Mouse (Mus musculus): Measurements from ENCODE around the gene Glis3. TPM values are rescaled to one million over a fixed set of nuclear protein-coding genes. Genes with fewer than 3 reads are reported as not detected.

Gene Glis3
- polyA plus RNA-seq, 1 experiment from 2014 or later: 1.4 TPM

DNA sequence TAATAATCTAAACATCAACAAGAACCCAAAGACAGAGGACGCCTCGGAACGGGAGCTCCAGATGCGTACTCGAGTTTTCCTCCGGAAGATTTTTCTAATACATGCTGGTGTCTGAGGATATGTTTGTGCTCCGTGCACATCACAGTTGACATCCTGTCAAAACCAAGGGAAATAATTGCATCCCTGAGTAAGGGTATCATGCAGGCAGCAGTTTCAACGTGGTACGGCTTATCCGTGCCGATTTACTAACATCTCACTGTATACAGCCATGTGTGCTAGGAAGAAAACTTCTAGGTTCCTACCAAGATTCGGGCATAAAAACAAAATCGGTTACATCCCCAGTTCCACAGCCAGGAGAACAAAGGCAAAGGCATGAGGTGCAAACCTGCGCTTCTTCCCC, 179.4 kb downstream of the Glis3 start:
- Histone ChIP-seq H3K27me3 (replicated peaks) (no peaks in the 10 kb centered on the region), H3K4me3 (no peak overlapping the region), H3K27ac (no peak overlapping the region), H3K9me3 (no peaks in the 10 kb centered on the region), H3K36me3 (no peaks in the 10 kb centered on the region), H3K4me2 (replicated peaks) (no peak overlapping the region), H3K9ac (no peak overlapping the region), H3K4me1 (no peaks in the 10 kb centered on the region)
- no peak for ATAC-seq (ENCODE audit: low FRiP score, low read depth)
- WGBS: 96% methylated on average over 14 of the region's 14 CpGs

DNA sequence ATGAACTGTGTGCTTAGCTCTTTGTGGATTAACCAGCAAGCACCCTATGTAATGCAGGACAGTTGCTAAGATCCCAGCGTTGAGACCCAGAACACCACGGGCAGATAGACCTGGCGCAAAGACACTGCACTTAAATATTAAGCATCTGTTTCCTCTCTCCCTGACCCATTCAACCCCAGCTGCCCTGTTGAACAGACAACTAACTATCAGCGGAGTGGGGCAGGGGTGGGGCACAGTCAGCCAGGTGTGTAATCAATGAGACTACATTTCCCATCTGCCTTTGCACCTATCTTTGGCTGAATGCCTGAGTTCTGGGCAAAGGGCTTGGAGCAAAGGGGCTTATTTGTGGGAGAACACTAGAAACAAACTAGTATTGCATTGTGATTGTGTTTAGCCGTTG, 180.1 kb downstream of the Glis3 start:
- no peak for ATAC-seq (ENCODE audit: low FRiP score, low read depth)
- 92% methylated on average over 5 of the region's 5 CpGs for WGBS
- H3K36me3 ChIP-seq: no peaks in the 10 kb centered on the region

DNA sequence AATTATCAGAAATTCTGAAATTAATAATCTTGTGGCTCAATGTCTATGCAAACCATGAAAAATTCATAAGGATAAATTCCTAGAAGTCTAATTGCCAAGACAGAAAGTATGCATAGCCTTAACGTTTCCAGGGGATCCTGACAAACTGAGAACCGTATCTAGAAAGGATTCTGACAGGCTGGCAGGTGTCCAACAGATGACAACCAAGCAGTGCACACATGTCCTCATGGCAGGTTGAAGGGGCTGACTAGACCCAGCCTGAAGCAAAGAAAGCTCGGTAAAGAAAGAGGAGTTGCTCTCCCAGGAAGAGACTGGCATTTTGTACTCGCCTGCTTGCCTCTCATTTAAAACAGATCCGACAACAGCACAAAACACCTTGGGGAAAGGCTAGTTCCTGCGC, 184.0 kb downstream of the Glis3 start:
- no peaks in the 10 kb centered on the region for H3K4me1 ChIP-seq
- no peaks in the 10 kb centered on the region for H3K36me3 ChIP-seq
- no peak overlapping the region for H3K4me3 ChIP-seq
- H3K9ac ChIP-seq: no peak overlapping the region
- 87% methylated on average over 6 of the region's 6 CpGs for WGBS
- no peaks in the 10 kb centered on the region for H3K27me3 ChIP-seq (replicated peaks)
- no peak overlapping the region for H3K27ac ChIP-seq
- H3K9me3 ChIP-seq: no peaks in the 10 kb centered on the region
- ATAC-seq (ENCODE audit: low FRiP score, low read depth): no peak
- no peak overlapping the region for H3K4me2 ChIP-seq (replicated peaks)

More for the DNA sequence above, 180.1 kb downstream of the Glis3 start:
- H3K27me3 ChIP-seq (replicated peaks): no peaks in the 10 kb centered on the region
- no peak overlapping the region for H3K4me3 ChIP-seq
- no peak overlapping the region for H3K4me2 ChIP-seq (replicated peaks)
- no peaks in the 10 kb centered on the region for H3K4me1 ChIP-seq
- no peaks in the 10 kb centered on the region for H3K9me3 ChIP-seq
- no peak overlapping the region for H3K9ac ChIP-seq
- no peak overlapping the region for H3K27ac ChIP-seq

DNA sequence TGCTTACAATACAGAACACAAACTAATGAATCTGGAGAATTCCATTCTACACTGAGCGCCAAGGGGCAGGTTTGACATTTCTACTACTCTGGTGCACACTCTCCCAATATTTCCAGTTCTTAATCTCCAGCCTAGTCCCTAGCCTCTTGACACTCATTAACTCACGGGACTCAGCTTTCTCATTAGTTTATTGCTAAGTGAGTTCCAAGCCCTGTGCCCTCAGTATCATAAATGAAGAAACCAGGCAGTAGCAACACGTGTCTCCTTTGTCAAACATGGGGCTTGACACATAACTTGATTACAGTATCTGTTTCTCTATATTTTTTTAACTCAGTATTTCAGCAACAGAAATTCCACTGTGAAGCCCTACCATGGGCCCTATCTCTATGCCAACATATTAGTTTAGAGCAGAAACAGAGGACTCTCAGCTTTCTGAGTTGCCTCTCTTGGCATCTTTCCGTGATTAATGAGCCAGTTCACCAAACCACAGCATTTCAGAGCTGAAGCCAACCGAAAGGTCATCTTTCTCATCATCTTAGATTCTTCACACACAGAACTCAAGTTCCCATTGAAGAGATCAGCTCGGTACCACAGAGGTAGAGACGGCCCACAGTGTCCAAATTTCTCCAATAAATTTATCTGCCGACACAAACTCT, 186.1 kb downstream of the Glis3 start:
- no peak overlapping the region for H3K4me3 ChIP-seq
- no peaks in the 10 kb centered on the region for H3K27me3 ChIP-seq (replicated peaks)
- H3K4me1 ChIP-seq: no peaks in the 10 kb centered on the region
- H3K9me3 ChIP-seq: no peaks in the 10 kb centered on the region
- H3K27ac ChIP-seq: no peak overlapping the region
- no peaks in the 10 kb centered on the region for H3K36me3 ChIP-seq
- no peak for ATAC-seq (ENCODE audit: low FRiP score, low read depth)
- H3K4me2 ChIP-seq (replicated peaks): no peak overlapping the region
- H3K9ac ChIP-seq: no peak overlapping the region
- WGBS: 86% methylated on average over 8 of the region's 8 CpGs

DNA sequence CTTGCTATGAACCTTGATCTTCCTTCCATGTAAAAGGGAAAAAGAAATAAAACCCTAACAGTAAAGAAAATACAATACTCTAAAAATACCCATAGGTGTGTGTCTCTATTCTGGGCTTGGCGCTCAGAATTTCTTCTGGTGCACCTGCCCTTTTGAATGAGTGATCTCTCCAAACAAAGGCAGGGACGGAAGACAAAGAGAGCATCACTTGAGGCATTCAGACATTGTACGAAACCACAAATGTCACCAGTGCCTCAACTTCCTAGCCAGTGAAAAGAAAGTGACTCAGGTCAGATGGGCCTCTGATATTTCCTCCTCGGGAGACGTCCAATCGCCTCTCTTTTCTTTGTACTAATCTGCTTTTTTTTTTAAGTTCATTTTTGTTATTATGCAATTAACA, 201.8 kb downstream of the Glis3 start:
- no peaks in the 10 kb centered on the region for H3K9me3 ChIP-seq
- no peak overlapping the region for H3K27ac ChIP-seq
- ATAC-seq (ENCODE audit: low FRiP score, low read depth): no peak
- H3K4me1 ChIP-seq: peaks cover 10% of the 10 kb centered on the region; the same call in 1 of the 2 replicates
- H3K36me3 ChIP-seq: no peaks in the 10 kb centered on the region
- no peak overlapping the region for H3K4me3 ChIP-seq
- no peak overlapping the region for H3K9ac ChIP-seq
- WGBS: 31% methylated on average over 6 of the region's 6 CpGs
- no peaks in the 10 kb centered on the region for H3K27me3 ChIP-seq (replicated peaks)
- no peak overlapping the region for H3K4me2 ChIP-seq (replicated peaks)

DNA sequence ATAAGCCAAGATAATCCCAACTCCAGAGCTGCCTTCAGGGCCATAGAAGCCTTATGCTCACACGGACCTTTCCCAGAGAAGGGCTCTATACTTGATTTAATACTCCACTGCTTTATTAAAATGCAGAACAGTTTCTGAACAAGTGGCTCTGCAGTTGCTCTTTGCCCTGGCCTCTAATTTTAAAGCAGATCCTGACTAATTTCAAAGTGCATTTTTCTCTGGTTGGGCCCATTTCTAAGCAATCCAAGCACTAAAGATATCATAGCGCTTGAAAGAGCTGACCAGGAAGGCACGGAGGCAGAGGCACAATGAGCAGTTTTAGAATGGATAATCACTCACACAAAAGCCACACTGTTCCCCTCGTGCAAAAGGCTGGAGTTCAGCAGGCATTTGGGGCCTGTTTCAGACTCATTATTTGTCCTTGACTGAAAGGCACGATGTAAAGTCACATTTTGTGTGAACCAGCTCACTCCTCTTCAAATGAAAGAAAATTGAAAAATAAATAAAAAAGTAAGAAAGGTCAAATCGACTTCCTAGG, 202.5 kb downstream of the Glis3 start:
- no peak overlapping the region for H3K9ac ChIP-seq
- no peaks in the 10 kb centered on the region for H3K9me3 ChIP-seq
- 14% methylated on average over 6 of the region's 6 CpGs for WGBS
- H3K4me1 ChIP-seq: peaks cover 10% of the 10 kb centered on the region; the same call in 1 of the 2 replicates
- H3K4me3 ChIP-seq: no peak overlapping the region
- H3K4me2 ChIP-seq (replicated peaks): no peak overlapping the region
- H3K27me3 ChIP-seq (replicated peaks): no peaks in the 10 kb centered on the region
- ATAC-seq (ENCODE audit: low FRiP score, low read depth): no peak
- H3K27ac ChIP-seq: no peak overlapping the region
- H3K36me3 ChIP-seq: no peaks in the 10 kb centered on the region

DNA sequence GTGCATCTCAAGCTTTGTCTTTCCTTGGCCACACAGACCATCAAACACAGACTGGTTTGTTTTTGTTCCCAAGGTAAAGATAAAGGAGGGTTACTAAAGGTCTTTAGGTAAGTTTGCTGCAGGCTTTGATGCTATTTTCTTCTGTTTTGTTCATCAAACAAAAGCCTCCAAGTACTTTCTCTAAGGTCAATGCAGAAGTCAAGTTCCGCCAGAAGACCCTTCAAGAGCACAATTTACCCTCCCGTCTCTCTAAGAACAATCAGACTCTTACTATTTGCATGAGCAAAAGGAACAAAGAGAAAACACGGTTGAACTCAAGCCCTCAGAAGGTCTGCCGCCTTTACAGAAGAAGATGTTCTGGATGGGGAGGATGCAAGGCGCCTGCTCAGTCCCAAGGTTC, 206.3 kb downstream of the Glis3 start:
- Histone ChIP-seq H3K4me1 (peaks cover 10% of the 10 kb centered on the region; the same call in 1 of the 2 replicates), H3K36me3 (no peaks in the 10 kb centered on the region), H3K9me3 (no peaks in the 10 kb centered on the region), H3K9ac (no peak overlapping the region), H3K27ac (no peak overlapping the region), H3K27me3 (replicated peaks) (no peaks in the 10 kb centered on the region), H3K4me2 (replicated peaks) (no peak overlapping the region), H3K4me3 (no peak overlapping the region)
- 55% methylated on average over 5 of the region's 5 CpGs for WGBS
- ATAC-seq (ENCODE audit: low FRiP score, low read depth): no peak

DNA sequence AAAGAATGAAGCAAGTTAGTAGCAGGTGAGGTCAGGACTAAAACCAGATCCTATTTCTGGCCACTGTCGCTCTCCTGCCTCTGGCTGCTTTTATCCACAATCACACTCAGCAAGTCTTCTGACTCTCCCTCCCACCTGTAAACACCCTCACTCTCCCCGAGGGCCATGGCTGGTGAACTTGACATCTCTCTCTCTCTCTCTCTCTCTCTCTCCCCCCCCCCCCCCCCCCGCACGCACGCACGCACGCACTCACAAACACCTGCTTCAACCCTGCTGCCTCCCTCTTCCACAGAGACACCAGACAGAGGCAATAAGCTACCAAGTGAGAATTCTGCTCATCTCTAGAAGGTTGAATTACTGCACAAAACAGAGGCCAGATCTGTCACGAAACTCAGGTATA, 208.7 kb downstream of the Glis3 start:
- H3K4me1 ChIP-seq: no peaks in the 10 kb centered on the region
- no peaks in the 10 kb centered on the region for H3K9me3 ChIP-seq
- H3K36me3 ChIP-seq: no peaks in the 10 kb centered on the region
- ATAC-seq (ENCODE audit: low FRiP score, low read depth): no peak
- WGBS: 84% methylated on average over 6 of the region's 8 CpGs
- H3K4me2 ChIP-seq (replicated peaks): no peak overlapping the region
- H3K4me3 ChIP-seq: no peak overlapping the region
- H3K27ac ChIP-seq: no peak overlapping the region
- H3K9ac ChIP-seq: no peak overlapping the region
- H3K27me3 ChIP-seq (replicated peaks): no peaks in the 10 kb centered on the region

DNA sequence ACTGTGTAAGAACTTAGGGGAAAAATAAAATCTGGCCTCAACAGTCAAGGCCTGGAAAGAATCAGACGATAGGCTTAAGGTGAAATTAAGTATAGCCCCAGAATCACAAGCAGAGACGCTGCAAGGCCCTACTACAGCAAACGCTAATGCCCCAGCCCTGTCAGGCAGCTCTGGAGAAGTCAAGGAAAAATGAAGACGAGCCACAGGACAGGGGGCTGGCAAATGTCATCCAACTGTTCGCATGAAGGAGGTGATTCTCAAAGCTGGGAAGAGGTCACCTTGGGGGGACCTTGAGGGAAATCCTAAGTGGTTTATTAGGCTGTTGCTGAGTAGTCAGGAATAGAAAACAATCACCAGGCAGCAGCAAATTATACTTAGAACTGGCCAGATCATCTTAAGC, 214.1 kb downstream of the Glis3 start:
- Histone ChIP-seq H3K4me2 (replicated peaks) (no peak overlapping the region), H3K27ac (no peak overlapping the region), H3K4me3 (no peak overlapping the region), H3K4me1 (no peaks in the 10 kb centered on the region), H3K9ac (no peak overlapping the region), H3K9me3 (no peaks in the 10 kb centered on the region), H3K36me3 (no peaks in the 10 kb centered on the region), H3K27me3 (replicated peaks) (no peaks in the 10 kb centered on the region)
- ATAC-seq (ENCODE audit: low FRiP score, low read depth): no peak
- WGBS: 80% methylated on average over 5 of the region's 5 CpGs

DNA sequence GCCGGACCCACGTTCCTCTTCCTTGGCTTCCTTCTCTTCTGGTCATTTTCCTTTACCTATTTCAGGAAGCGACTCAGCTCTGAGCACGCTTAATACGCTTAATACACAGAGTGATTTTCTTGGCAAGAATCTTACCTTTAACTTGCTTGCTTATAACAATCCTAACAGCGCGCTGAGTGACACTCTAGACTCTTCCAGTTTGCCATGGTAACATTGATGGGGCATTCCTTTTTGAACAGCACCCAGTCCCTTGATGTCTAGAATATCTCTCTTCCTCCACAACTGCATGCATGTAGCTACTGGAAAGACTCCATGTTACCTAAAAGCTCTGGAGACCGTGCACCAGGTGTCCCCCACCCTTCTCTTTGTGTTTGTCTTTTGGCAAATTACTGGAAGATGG, 225.5 kb downstream of the Glis3 start:
- ATAC-seq (ENCODE audit: low FRiP score, low read depth): no peak
- no peaks in the 10 kb centered on the region for H3K36me3 ChIP-seq
- H3K9me3 ChIP-seq: no peaks in the 10 kb centered on the region
- no peak overlapping the region for H3K27ac ChIP-seq
- WGBS: 91% methylated on average over 8 of the region's 8 CpGs
- no peak overlapping the region for H3K4me2 ChIP-seq (replicated peaks)
- H3K9ac ChIP-seq: no peak overlapping the region
- H3K4me3 ChIP-seq: no peak overlapping the region
- H3K27me3 ChIP-seq (replicated peaks): no peaks in the 10 kb centered on the region
- H3K4me1 ChIP-seq: peaks cover 10% of the 10 kb centered on the region; the same call in 1 of the 2 replicates

DNA sequence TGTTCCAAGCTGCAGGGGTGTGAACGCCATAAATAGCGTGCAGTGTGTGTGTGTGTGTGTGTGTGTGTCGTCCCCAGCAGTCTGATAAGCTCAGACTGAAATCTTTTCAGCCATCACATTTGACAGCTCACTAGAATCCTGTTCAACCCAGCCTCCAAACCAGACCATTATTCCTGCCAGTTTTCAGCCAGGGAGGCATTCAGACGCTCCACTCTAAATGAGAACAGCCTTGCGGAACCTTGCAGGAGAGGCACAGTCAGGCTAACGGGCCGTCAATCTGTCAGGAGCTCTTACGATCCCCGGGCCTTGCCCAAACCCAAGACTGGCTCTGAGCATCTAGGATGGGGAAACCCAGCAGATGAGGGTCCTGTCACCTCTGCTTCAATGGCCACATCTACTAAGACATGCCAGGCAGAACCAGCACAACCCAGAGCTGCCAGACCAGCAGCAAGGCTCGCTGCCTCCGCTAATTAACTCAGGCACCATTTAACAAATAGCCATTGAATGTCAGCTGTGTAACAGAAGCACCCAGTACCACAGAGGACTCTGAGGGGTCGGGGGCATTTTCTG, 226.8 kb downstream of the Glis3 start:
- Histone ChIP-seq H3K27me3 (replicated peaks) (no peaks in the 10 kb centered on the region), H3K4me2 (replicated peaks) (peak overlapping the region; percentile 39), H3K27ac (no peak overlapping the region; the same call in 1 of the 2 replicates), H3K36me3 (no peaks in the 10 kb centered on the region), H3K4me1 (peaks cover 10% of the 10 kb centered on the region; the same call in 1 of the 2 replicates), H3K9ac (no peak overlapping the region), H3K9me3 (no peaks in the 10 kb centered on the region), H3K4me3 (no peak overlapping the region)
- 26% methylated on average over 12 of the region's 12 CpGs for WGBS
- ATAC-seq (ENCODE audit: low FRiP score, low read depth): peak; percentile 68

DNA sequence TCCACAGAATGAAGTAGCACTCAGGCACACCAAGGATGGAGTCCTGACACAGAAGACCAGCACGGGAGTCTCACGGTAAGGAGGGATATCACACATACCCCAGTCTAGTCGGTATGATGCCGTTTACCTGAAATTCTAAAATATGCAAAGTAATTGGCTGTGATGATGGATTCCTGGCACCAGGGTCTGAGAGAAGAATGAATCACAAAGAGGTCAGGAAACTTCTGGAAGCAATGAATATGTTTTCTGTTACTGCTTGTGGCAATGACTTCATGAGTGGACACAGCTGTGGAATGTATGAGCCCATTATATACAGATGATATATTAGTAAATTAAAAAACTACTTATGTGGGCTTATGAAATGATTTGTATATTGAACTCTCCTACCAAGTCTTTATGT, 231.1 kb downstream of the Glis3 start:
- ATAC-seq (ENCODE audit: low FRiP score, low read depth): no peak
- no peaks in the 10 kb centered on the region for H3K36me3 ChIP-seq
- 93% methylated on average over 4 of the region's 4 CpGs for WGBS

DNA sequence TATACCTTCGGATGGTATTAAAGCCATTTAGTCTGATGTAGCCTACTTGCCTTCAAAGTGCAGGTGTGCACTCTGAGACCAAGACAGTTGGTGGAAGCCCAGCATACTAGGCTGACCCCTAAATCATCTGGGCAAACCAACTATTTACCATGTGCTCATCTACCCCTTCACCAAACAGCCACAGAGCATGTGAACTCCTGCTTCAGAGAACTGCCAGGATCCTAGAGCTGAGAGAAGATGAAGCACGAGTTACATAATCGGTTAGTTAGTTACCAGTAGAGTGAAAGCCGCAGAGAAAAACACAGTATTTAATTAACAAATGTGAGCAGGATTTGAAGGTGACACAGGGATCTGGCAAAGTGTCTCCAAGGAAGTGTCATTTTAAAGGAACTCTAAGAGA, 237.7 kb downstream of the Glis3 start:
- ATAC-seq (ENCODE audit: low FRiP score, low read depth): no peak
- Histone ChIP-seq H3K27ac (no peak overlapping the region), H3K36me3 (no peaks in the 10 kb centered on the region), H3K9me3 (no peaks in the 10 kb centered on the region), H3K4me1 (no peaks in the 10 kb centered on the region), H3K4me3 (no peak overlapping the region), H3K27me3 (replicated peaks) (no peaks in the 10 kb centered on the region), H3K9ac (no peak overlapping the region), H3K4me2 (replicated peaks) (no peak overlapping the region)
- 88% methylated on average over 4 of the region's 4 CpGs for WGBS

More for the DNA sequence above, 231.1 kb downstream of the Glis3 start:
- Histone ChIP-seq H3K4me1 (peaks cover 10% of the 10 kb centered on the region; the same call in 1 of the 2 replicates), H3K27me3 (replicated peaks) (no peaks in the 10 kb centered on the region), H3K9ac (no peak overlapping the region), H3K4me3 (no peak overlapping the region), H3K9me3 (no peaks in the 10 kb centered on the region), H3K4me2 (replicated peaks) (no peak overlapping the region), H3K27ac (no peak overlapping the region)

Measured in neural tube, embryonic 12.5 days (tissue).